Mouse (Mus musculus) ES-E14 (cell line): Measurements from ENCODE around the gene Frzb. TPM values are rescaled to one million over a fixed set of nuclear protein-coding genes. Genes with fewer than 3 reads are reported as not detected.
"Not testable (repeated sequence)": the region's sequence is repeated elsewhere in the genome, so short reads cannot be mapped to it uniquely, and the experiment has no call there.

ENCODE experiments used
- DNase-seq: peaks from one replicate; pipeline ENCODE4 v3.0.0-alpha.2; 2013; ENCODE audit warnings: low read depth, low spot score
- H3K27ac ChIP-seq: 2 replicates; pipeline ENCODE4 v1.5.1; 2012; ENCODE audit warnings: low read depth, mild to moderate bottlenecking, low read length, moderate library complexity, mixed read lengths; ENCODE audit not compliant: poor library complexity, insufficient read depth, severe bottlenecking
- H3K36me3 ChIP-seq: 2 replicates; pipeline ENCODE4 v1.6.1; 2012; ENCODE audit warnings: mild to moderate bottlenecking, low read length, moderate library complexity, mixed read lengths; ENCODE audit not compliant: control insufficient read depth, poor library complexity, insufficient read depth, severe bottlenecking
- H3K4me1 ChIP-seq, 2 experiments: fragments of 150-350 bp in 1 of 2; sonication (generic) in 1 of 2; 2 replicates each; pipeline ENCODE4 v1.6.1; 2012; ENCODE audit warnings: low read length in 2 of 2, mild to moderate bottlenecking in 1 of 2, mixed read lengths in 1 of 2; ENCODE audit not compliant: control insufficient read depth in 2 of 2, insufficient read depth in 2 of 2, poor library complexity in 1 of 2
- H3K4me3 ChIP-seq, 2 experiments: fragments of 150-350 bp in 1 of 2; sonication (generic) in 1 of 2; 2 replicates each; pipeline ENCODE4 v1.5.1; 2012; ENCODE audit warnings: low read length in 2 of 2, low read depth in 1 of 2, mild to moderate bottlenecking in 1 of 2, mixed read lengths in 1 of 2; ENCODE audit not compliant: insufficient read depth in 1 of 2, poor library complexity in 1 of 2, severe bottlenecking in 1 of 2
- H3K9ac ChIP-seq: 2 replicates; pipeline ENCODE4 v1.6.1; 2012; ENCODE audit warnings: low read depth, mild to moderate bottlenecking, low read length, mixed read lengths; ENCODE audit not compliant: poor library complexity, insufficient read depth, severe bottlenecking
- H3K9me3 ChIP-seq: fragments of 150-350 bp; sonication (generic); 2 replicates; pipeline ENCODE4 v1.6.1; 2012; ENCODE audit warnings: low read depth, mild to moderate bottlenecking, low read length; ENCODE audit not compliant: control insufficient read depth, insufficient read depth
- CHD2 ChIP-seq: IDR thresholded peaks from 2 replicates; pipeline ENCODE4 v1.6.1; 2014; ENCODE audit warnings: mild to moderate bottlenecking, low read depth, low read length, inconsistent platforms
- HCFC1 ChIP-seq: IDR thresholded peaks from 2 replicates; pipeline ENCODE4 v1.6.1; 2012; ENCODE audit warnings: low read length, inconsistent platforms, borderline replicate concordance; ENCODE audit not compliant: insufficient read depth
- MAFK ChIP-seq: IDR thresholded peaks from 2 replicates; pipeline ENCODE4 v1.6.1; 2014; ENCODE audit warnings: mild to moderate bottlenecking, low read depth, low read length, inconsistent platforms; ENCODE audit not compliant: insufficient read depth
- ZC3H11A ChIP-seq: IDR thresholded peaks from 2 replicates; pipeline ENCODE4 v1.6.1; 2012; ENCODE audit warnings: low read depth, mild to moderate bottlenecking, inconsistent platforms, low read length, borderline replicate concordance
- ZNF384 ChIP-seq: IDR thresholded peaks from 2 replicates; pipeline ENCODE4 v1.6.1; 2012; ENCODE audit warnings: low read depth, low read length, inconsistent platforms
- in situ Hi-C, 2 experiments: fragments of 600-800 bp; cut with MboI; formaldehyde crosslinking; loops; one replicate each; pipeline ENCODE4 v1.15.1; 2025; ENCODE audit warnings: low sequenced_read_pairs in 2 of 2, inconsistent platforms in 1 of 2; ENCODE audit not compliant: unreplicated experiment in 2 of 2
- total RNA-seq: library from RNA; depleted of rRNA; stranded (reverse); fragments of 300-350 nt; gene quantifications from 2 replicates; pipeline ENCODE4 v1.2.3, GENCODE M21; 2012; rRNA removed

Frzb gene
- total RNA-seq = 0.11 and 0.98 TPM in 2 replicates

DNA sequence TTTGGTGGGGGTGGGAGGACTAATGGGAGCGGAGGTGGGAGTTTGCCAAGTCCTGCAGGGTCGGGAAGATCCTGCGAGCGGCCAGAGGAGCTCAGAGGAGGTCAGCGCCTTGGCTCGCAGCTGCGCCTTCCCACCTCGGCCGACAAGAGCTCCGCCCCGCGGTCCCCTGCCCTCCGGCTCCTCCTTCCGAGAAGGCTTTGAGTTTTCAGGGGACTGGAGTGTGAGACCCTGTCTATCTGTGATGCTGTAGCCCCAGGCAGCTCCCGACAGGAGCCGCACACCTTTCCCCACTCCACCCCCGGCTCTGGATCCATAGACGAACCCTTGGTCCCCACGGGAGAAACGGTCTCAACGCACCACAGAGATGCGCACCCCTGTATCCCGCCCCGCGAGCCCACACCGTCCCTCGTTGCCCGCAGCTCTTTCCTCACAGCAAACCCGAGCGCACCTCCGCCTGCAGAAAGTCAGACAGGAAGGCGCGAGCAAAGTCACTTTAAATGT is at the start of gene Frzb:
Frzb (minus strand) TSS at position 335 of the 501 bp plus-strand sequence.
- peak; percentile 27 for DNase-seq
- H3K9me3 ChIP-seq = no peaks in the 10 kb centered on the region
- no peaks in the 10 kb centered on the region for H3K36me3 ChIP-seq
- H3K4me1 ChIP-seq = peaks cover 0 to 2% of the 10 kb centered on the region in 2 experiments; a peak in 1 of 4 replicates
- in situ Hi-C loops = no loop called here
- no peak for TF ChIP-seq MAFK
- TF ChIP-seq CHD2 = no peak
- no peak for TF ChIP-seq ZC3H11A
- TF ChIP-seq ZNF384 = no peak
- TF ChIP-seq HCFC1 = no peak
- H3K27ac ChIP-seq = no peak within 1 kb of the TSS
- no peak within 1 kb of the TSS for H3K9ac ChIP-seq
- H3K4me3 ChIP-seq = peak within 1 kb of the TSS; percentile 58 to 60

DNA sequence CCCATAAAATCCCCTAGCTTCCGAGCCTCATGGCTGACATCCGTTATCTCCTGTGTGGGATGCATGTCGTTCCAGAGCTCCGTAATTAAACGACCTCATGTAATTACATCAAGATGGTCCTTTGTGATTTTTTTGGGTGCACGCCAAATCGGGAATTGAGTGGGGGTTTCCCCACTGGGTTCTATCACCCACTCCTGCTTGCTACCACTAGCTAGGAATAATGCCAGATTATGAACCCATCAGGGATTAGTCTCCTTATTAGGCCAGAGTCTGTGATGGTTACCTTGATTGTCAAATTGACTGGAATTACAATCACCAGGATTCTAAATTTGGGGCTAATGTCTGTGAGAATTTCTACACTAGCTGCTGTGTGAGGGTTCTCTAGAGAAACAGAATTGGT is 47.9 kb upstream of the Frzb start:
- H3K27ac ChIP-seq = not testable (repeated sequence)

DNA sequence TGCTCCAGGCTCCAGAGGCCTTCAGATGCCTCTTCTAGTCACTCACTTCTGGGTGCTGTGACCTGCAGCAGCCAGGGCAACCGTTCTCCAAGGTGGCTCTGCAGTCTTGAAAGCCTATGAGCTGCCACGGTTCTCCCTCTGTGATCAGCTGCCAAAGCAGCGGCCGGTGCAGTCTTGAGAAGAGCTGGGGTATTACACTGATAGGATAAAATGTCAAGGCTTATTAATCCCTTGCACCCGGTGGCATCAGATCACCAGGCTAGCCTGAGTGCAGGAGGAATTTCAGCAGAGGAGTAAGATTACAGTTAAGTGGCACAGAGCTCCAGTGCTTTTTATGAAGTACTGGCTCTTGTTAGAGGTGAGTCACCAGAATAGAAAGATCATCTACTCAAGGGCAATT is 39.4 kb upstream of the Frzb start:
- Histone ChIP-seq H3K4me1 (no peaks in the 10 kb centered on the region), H3K36me3 (no peaks in the 10 kb centered on the region), H3K27ac (no peak overlapping the region), H3K4me3 (no peak overlapping the region), H3K9me3 (no peaks in the 10 kb centered on the region), H3K9ac (no peak overlapping the region)
- in situ Hi-C loops = no loop called here
- DNase-seq = no peak
- TF ChIP-seq ZC3H11A = no peak
- TF ChIP-seq ZNF384 = no peak
- TF ChIP-seq CHD2 = no peak
- TF ChIP-seq HCFC1 = no peak
- no peak for TF ChIP-seq MAFK

More for the DNA sequence above, 47.9 kb upstream of the Frzb start:
- H3K9me3 ChIP-seq, H3K4me1 ChIP-seq, H3K36me3 ChIP-seq, H3K9ac ChIP-seq, H3K4me3 ChIP-seq, in situ Hi-C loops, DNase-seq: not testable (repeated sequence)

DNA sequence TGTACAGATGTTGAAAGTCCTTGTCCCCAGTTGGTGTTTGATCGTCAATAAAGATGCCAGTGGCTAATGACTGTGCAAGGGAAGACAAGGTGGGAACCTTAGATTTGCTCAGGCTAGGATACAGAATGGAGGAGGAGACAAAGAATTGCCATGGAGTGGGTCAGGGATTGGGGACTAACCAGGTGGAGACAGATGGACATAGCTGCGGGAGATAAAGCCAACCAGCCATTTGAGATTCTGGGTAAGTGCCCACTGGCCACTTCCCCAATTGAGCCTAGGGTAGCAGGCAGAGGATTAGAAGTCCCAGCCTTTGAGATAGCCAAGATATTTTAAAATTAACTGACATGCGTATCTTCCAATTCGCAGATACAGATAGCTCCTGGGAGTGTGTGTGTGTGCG is 37.5 kb upstream of the Frzb start:
- no peak for DNase-seq
- in situ Hi-C loops = no loop called here
- Histone ChIP-seq H3K36me3 (no peaks in the 10 kb centered on the region), H3K4me3 (no peak overlapping the region), H3K9ac (no peak overlapping the region), H3K9me3 (no peaks in the 10 kb centered on the region), H3K27ac (no peak overlapping the region), H3K4me1 (no peaks in the 10 kb centered on the region)
- no peak for TF ChIP-seq MAFK
- no peak for TF ChIP-seq ZNF384
- no peak for TF ChIP-seq CHD2
- TF ChIP-seq ZC3H11A = no peak
- TF ChIP-seq HCFC1 = no peak

DNA sequence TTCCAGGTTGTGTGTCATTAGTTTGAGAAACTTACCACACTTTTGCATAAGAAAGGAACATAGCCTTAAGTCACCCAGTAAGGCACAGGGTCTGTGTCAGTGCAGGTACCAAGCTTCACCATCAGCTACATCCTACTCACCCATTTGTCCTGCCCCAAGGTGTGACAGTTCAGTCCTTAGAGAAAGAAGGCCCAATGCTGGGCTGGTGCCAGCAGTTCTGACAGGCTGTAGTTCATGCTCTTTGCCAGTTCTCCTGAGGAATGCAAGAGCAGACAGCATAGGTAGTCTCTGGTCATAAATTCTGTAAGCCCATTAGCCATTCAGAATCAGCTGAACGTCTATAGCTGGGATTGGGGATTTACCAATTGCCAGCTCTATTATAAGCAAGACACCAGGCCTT is 28.4 kb upstream of the Frzb start:
- DNase-seq = no peak
- in situ Hi-C loops = no loop called here
- TF ChIP-seq ZNF384 (no peak), MAFK (no peak), HCFC1 (no peak), ZC3H11A (no peak), CHD2 (no peak)

More for the DNA sequence above, 28.4 kb upstream of the Frzb start:
- H3K27ac ChIP-seq = no peak overlapping the region
- no peaks in the 10 kb centered on the region for H3K4me1 ChIP-seq
- no peaks in the 10 kb centered on the region for H3K36me3 ChIP-seq
- H3K9me3 ChIP-seq = no peaks in the 10 kb centered on the region
- H3K9ac ChIP-seq = no peak overlapping the region
- H3K4me3 ChIP-seq = no peak overlapping the region
